Mouse (Mus musculus) stomach, embryonic 16.5 days (tissue): ENCODE results near the gene Rpl14. TPM values are rescaled to one million over a fixed set of nuclear protein-coding genes. Genes with fewer than 3 reads are reported as not detected.

Experiments used
- ATAC-seq: fragments of 200-750 bp; cut with Nextera tagmentation; 2 replicates; pipeline ENCODE4 v1.8.0; 2017; ENCODE audit warnings: moderate number of reproducible peaks, moderate TSS enrichment; ENCODE audit not compliant: insufficient read depth, low FRiP score
- H3K27ac ChIP-seq: fragments of 300-500 bp; sonication (generic); 2 replicates; pipeline ENCODE4 v1.5.1; 2014; ENCODE audit warnings: low read length
- H3K27me3 ChIP-seq: fragments of 300-500 bp; sonication (generic); 2 replicates; pipeline ENCODE4 v1.6.1; 2014; ENCODE audit warnings: low read length, control low read depth, mixed read lengths; ENCODE audit not compliant: control insufficient read depth, insufficient read depth
- H3K36me3 ChIP-seq: fragments of 300-500 bp; sonication (generic); 2 replicates; pipeline ENCODE4 v1.6.1; 2014; ENCODE audit warnings: low read length; ENCODE audit not compliant: control insufficient read depth, insufficient read depth
- H3K4me1 ChIP-seq: fragments of 300-500 bp; sonication (generic); 2 replicates; pipeline ENCODE4 v1.6.1; 2014; ENCODE audit warnings: low read length, control low read depth, mixed read lengths; ENCODE audit not compliant: control insufficient read depth, insufficient read depth
- H3K4me2 ChIP-seq: fragments of 300-500 bp; sonication (generic); 2 replicates; pipeline ENCODE4 v1.6.1; 2014; ENCODE audit warnings: low read depth, low read length, mixed read lengths
- H3K4me3 ChIP-seq: fragments of 300-500 bp; sonication (generic); replicated peaks from 2 replicates; pipeline ENCODE4 v1.5.1; 2014; ENCODE audit warnings: mild to moderate bottlenecking, low read length
- H3K9ac ChIP-seq: fragments of 300-500 bp; sonication (generic); 2 replicates; pipeline ENCODE4 v1.6.1; 2014; ENCODE audit warnings: low read length
- H3K9me3 ChIP-seq: fragments of 300-500 bp; sonication (generic); replicated peaks from 2 replicates; pipeline ENCODE4 v1.6.1; 2016; ENCODE audit warnings: low read length, control low read depth; ENCODE audit not compliant: control insufficient read depth
- WGBS: fragments of 180-500 bp; shearing (Covaris S2); extraction: QIAGEN DNeasy Blood & Tissue Kit; methylation state at CpG from one replicate; pipeline ENCODE4 v1.1.7; 2014; 5-methylcytosine and 5-hydroxymethylcytosine counted together
- polyA plus RNA-seq: library from polyadenylated mRNA; unstranded; fragments of >200 nt; fragmentation: Nextera tagmentation; extraction: Ambion mirVana; gene quantifications from 2 replicates; pipeline ENCODE4 v1.2.1, GENCODE M21; 2015

Gene Rpl14
- polyA plus RNA-seq, 1 experiment from 2014 or later, result 823 TPM

DNA sequence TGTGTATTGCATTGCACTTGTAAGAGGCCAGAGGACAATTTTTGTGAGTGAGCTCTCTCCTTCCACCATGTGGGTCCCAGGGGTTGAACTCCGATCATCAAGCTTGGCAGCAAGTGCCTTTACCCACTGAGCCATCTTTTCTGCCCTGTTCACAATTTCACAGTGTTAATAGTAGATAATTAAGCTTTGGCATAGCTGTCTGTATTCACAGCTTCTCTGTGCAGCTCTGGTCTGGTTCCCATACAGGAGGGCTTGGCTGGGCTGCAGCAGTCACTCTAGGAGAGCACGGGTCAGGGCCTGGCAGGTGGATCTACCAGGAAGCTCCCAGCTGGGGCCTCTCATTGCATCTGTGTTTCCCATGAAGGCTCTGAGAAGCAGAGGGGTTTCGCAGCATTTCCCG lies 24.1 kb downstream of the Rpl14 start:
- Histone ChIP-seq H3K27ac (no peak overlapping the region), H3K4me1 (no peaks in the 10 kb centered on the region), H3K36me3 (no peaks in the 10 kb centered on the region), H3K4me3 (no peak overlapping the region), H3K9ac (no peak overlapping the region; the same call in 1 of the 2 replicates), H3K4me2 (no peak overlapping the region), H3K27me3 (no peaks in the 10 kb centered on the region), H3K9me3 (no peaks in the 10 kb centered on the region)
- 64% methylated on average over 4 of the region's 4 CpGs for WGBS
- no peak for ATAC-seq

DNA sequence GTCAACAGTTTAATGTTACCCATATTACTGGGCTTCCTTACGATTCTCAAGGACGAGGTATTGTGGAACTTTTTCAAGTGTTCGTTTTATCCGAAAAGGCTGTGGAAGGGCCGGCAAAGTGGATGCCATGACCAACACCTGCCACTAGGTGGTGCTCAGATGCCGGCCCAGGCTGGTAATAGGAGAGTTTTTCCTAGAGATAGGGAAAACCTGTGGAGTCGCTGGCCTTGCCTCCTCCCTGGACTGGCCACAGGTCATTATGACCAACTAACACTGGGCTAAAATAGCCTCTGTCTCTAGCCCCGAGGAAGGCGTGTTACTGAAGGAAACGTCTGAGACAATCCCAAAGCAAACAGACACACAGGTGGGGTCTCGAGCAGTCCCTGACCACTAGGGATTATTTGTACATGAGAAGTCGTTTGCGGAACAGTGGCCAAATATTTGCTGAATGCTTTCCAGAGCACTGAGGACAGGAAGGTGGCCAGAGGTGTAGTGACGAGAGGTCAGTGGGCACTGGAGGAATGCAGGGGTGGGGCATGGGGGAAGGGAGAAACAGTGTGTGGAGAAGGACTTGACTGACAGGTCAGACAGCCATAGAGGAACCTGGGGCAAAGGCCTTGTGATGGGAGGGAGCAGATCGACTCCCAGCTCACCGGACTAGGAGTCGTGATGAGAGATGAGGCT lies 30.4 kb downstream of the Rpl14 start:
- Histone ChIP-seq H3K9ac (peak overlapping the region; percentile 11), H3K36me3 (no peaks in the 10 kb centered on the region), H3K4me3 (peak overlapping the region; percentile 23), H3K4me1 (peaks cover 21% of the 10 kb centered on the region), H3K27me3 (no peaks in the 10 kb centered on the region), H3K9me3 (no peaks in the 10 kb centered on the region), H3K27ac (peak overlapping the region; percentile 21), H3K4me2 (peak overlapping the region; percentile 42)
- ATAC-seq, result peak; percentile 86
- WGBS, result 13% methylated on average over 17 of the region's 17 CpGs

DNA sequence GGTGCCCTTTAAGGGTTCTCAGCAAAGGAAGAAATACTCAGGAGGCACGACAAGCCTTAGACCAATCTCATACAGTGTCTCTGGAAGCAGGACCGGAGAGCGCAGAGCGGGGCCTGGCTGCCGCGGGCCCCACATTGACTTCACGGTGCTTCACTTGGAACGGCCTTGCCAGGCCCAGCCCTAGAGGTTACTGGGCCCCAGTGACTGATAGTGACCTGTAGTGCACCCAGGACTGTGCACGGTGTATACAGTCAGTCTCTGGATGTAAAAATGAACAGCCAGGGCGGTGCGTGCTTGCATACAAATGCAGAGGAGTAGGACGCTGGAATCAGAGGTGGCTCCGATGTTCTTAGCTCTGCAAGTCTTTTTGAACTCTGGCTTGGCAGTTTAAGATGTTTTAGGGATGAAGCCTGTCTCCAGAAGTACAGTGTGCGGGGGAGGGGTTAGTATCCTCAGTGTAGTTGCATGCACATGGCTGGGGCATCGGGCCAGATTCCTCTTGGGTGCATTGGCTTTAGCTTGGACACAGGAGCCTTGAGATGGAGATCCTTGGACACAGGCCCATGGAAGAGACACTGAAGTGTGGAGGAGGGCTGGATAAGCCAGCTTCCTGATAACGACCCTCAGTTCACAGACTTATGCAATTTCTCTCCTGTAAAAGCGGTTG lies 31.1 kb downstream of the Rpl14 start:
- H3K36me3 ChIP-seq, result no peaks in the 10 kb centered on the region
- ATAC-seq, result peak; percentile 66
- H3K27me3 ChIP-seq, result no peaks in the 10 kb centered on the region
- peaks cover 21% of the 10 kb centered on the region for H3K4me1 ChIP-seq
- H3K9ac ChIP-seq, result peak overlapping the region; percentile 11
- peak overlapping the region; percentile 21 for H3K27ac ChIP-seq
- H3K9me3 ChIP-seq, result 0 out of 2 replicates have a peak, but pooled peaks cover under 1% of the 10 kb centered on the region
- peak overlapping the region; percentile 42 for H3K4me2 ChIP-seq
- H3K4me3 ChIP-seq, result peak overlapping the region; percentile 23; the same call in 1 of the 2 replicates
- WGBS, result 47% methylated on average over 17 of the region's 17 CpGs

DNA sequence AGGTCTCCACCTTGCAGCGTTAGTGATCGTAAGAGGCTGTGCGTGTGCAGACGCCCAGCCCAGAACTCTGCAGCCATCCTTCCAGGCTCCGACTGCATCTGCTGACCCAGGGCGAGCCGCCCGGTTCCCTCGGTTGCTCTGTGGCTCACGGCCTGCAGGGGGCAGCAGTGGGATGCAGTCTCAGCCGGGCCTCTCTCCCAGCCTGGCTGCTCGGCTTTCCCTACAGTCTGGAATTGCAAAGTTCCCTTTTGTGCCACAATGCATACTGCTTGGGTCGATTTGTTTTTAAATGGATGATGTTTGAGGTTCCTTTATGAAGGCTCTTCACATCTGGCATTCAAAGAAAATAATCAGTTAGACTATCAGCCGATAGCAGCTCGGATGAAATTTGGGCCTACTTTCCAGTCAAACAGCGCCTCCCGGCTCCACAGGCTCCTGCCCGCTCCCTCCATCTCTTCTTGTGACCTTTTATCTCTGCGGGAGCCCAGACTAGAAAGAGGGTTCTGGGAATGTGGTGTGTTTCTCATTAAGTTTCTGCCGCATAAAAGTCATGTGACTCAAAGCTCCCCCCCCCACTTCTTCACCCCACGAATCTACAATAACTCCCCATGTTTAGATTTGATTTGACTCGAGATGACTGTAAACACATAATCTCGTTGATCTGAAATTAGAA lies 31.7 kb downstream of the Rpl14 start:
- 10% methylated on average over 23 of the region's 23 CpGs for WGBS
- Histone ChIP-seq H3K4me2 (peak overlapping the region; percentile 23), H3K27ac (no peak overlapping the region), H3K9me3 (peaks cover 7% of the 10 kb centered on the region; the same call in 1 of the 2 replicates), H3K9ac (peak overlapping the region; percentile 28), H3K4me1 (peaks cover 21% of the 10 kb centered on the region), H3K27me3 (no peaks in the 10 kb centered on the region), H3K4me3 (0 out of 2 replicates have a peak overlapping the region, but pooled peaks have one; percentile 0), H3K36me3 (no peaks in the 10 kb centered on the region)
- ATAC-seq, result peak; percentile 80

- H3K4me3 ChIP-seq, result no peak overlapping the region
- H3K36me3 ChIP-seq, result no peaks in the 10 kb centered on the region
- H3K4me1 ChIP-seq, result peaks cover 21% of the 10 kb centered on the region
- ATAC-seq, result no peak
- H3K27me3 ChIP-seq, result no peaks in the 10 kb centered on the region
- peaks cover 10% of the 10 kb centered on the region; the same call in 1 of the 2 replicates for H3K9me3 ChIP-seq
- no peak overlapping the region for H3K27ac ChIP-seq
- WGBS, result 32% methylated on average over 10 of the region's 10 CpGs
- H3K9ac ChIP-seq, result peak overlapping the region; percentile 39; the same call in 1 of the 2 replicates
- peak overlapping the region; percentile 23 for H3K4me2 ChIP-seq
These were observed 32.3 kb downstream of the Rpl14 start for GRCm38 (mm10) chr9:120603512-120603908.

- Histone ChIP-seq H3K4me3 (no peak overlapping the region), H3K4me2 (no peak overlapping the region), H3K27ac (no peak overlapping the region), H3K9me3 (peaks cover 10% of the 10 kb centered on the region; the same call in 1 of the 2 replicates), H3K36me3 (no peaks in the 10 kb centered on the region), H3K9ac (no peak overlapping the region), H3K4me1 (peaks cover 21% of the 10 kb centered on the region), H3K27me3 (no peaks in the 10 kb centered on the region)
- WGBS, result 48% methylated on average over 12 of the region's 12 CpGs
- 0 out of 2 replicates have a peak, but pooled peaks have one; percentile 18 for ATAC-seq
These were observed 32.7 kb downstream of the Rpl14 start for GRCm38 (mm10) chr9:120603956-120604355.

DNA sequence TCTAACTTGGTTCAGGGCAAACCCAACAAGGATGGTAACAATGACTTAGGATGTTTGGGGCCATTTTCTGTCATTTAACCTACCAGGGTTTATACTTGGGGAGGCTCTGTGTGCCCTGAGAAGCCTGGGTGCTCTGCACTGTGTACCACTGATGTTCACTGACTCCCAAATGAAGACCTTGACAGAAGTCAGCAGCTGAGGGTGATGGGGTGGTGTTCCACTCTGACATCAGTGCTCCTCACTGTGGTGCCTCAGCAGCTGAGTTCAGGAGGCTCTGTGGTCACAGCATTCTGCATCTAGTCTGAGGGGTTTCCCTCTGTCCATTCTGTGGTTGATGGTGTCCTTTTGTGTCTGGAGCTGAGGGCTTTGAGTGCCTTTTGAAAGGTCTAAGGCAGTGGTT lies 39.8 kb downstream of the Rpl14 start:
- H3K4me3 ChIP-seq, result no peak overlapping the region
- H3K27me3 ChIP-seq, result no peaks in the 10 kb centered on the region
- H3K4me1 ChIP-seq, result no peaks in the 10 kb centered on the region
- ATAC-seq, result no peak
- no peak overlapping the region for H3K27ac ChIP-seq
- H3K9ac ChIP-seq, result no peak overlapping the region
- no peak overlapping the region for H3K4me2 ChIP-seq
- peaks cover 10% of the 10 kb centered on the region; the same call in 1 of the 2 replicates for H3K9me3 ChIP-seq
- H3K36me3 ChIP-seq, result no peaks in the 10 kb centered on the region

GRCm38 (mm10) chr9:120614059-120614458 lies 42.8 kb downstream of the Rpl14 start:
- Histone ChIP-seq H3K36me3 (no peaks in the 10 kb centered on the region), H3K4me1 (no peaks in the 10 kb centered on the region), H3K4me2 (no peak overlapping the region), H3K4me3 (no peak overlapping the region), H3K27ac (no peak overlapping the region), H3K9ac (no peak overlapping the region), H3K27me3 (no peaks in the 10 kb centered on the region), H3K9me3 (no peaks in the 10 kb centered on the region)
- 86% methylated on average over 6 of the region's 6 CpGs for WGBS
- ATAC-seq, result no peak

- 72% methylated on average over 6 of the region's 6 CpGs for WGBS
- Histone ChIP-seq H3K4me1 (0 out of 2 replicates have a peak, but pooled peaks cover 4% of the 10 kb centered on the region), H3K27ac (no peak overlapping the region), H3K4me2 (no peak overlapping the region), H3K27me3 (no peaks in the 10 kb centered on the region), H3K4me3 (no peak overlapping the region), H3K36me3 (no peaks in the 10 kb centered on the region), H3K9me3 (peaks cover 9% of the 10 kb centered on the region), H3K9ac (no peak overlapping the region)
- no peak for ATAC-seq
These were observed 46.9 kb downstream of the Rpl14 start for GRCm38 (mm10) chr9:120618101-120618500.
